Mouse (Mus musculus): ENCODE measurements around the gene Cirbp.

Cirbp gene

DNA sequence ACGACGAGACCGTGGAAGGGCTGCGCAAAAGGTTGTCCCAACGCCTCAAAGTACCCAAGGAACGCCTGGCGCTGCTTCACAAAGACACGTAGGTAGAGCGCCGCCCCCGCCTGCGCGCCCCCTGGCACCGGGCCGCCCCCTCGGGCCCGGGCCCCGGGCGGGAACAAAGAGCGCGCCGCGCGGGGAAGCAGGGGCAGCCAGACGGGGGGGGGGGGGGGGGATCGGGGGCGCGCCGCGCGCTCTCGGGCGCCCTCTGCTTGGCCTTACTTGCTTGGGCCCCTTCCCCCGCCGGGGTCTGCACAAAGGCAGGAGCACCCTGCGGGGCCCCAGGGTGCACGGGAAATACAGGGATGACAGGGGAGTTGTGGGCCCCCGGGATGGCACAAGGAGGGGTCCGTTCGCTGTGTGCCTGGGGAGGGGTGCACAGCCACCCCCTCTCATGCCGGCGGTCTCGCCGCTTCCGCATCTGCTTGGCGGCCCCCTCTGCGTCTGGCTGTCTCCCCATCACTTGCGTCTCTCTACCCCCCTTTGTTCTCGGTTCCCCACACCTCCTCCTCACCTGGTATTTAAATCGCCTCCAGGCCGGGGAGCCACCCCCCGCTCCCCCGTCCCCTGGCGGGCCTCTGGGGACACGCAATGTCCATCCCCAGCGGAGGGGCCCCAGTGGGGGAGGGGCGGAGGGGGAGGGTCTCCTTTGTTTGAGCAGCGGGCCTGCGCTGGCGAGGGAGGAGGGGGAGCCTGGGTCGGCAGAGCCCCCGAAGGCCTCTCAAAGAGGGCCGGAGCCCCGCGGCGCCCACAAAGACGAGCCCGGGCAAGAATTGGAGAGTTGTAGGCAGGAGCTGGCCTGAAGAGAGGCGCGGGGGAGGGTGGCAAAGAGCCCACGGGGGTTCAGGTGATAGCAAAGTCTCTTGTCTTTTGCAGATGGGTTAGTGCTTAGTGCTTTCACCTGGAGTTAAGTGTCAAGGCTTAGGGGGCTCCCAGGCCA is 15.3 kb upstream of the Cirbp start:
- DNase-seq = peak; percentile 75 to 80

DNA sequence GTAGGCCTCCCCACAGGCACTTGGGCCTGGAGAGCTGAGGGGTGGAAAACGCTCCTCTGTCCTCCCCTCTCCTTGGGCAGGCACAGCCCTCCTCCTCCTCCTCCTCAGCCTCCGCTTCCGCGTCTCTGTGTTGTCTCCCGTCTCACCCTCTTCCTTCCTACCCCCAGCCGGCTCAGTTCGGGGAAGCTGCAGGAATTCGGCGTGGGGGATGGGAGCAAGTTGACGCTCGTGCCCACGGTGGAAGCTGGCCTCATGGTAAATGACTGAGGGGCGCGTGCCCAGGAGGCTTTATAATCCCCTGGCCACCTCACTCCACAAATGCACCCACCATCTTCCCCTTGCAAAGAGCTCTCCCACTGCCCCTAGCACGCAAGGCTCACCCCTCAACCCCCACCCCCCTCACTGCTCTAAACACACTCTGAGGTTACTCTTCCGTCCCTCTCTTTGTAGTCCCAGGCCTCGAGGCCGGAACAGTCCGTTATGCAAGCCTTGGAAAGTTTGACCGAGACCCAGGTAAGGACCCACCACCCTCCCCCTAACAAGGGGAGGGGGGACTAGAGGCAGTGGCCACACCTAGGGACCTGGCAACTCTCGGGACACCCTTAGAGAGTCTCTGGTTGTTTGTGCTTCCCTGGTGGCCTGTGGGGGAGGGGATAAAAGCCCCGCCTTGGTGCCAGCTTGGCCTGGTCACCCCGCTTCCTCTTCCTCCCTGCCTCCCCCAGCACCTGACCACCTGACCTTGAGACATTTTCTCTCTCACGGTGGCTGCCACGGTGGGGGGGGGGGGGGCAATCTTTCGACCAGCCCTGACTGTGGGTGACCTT is 14.4 kb upstream of the Cirbp start:
- DNase-seq = peak; percentile 68 to 77

DNA sequence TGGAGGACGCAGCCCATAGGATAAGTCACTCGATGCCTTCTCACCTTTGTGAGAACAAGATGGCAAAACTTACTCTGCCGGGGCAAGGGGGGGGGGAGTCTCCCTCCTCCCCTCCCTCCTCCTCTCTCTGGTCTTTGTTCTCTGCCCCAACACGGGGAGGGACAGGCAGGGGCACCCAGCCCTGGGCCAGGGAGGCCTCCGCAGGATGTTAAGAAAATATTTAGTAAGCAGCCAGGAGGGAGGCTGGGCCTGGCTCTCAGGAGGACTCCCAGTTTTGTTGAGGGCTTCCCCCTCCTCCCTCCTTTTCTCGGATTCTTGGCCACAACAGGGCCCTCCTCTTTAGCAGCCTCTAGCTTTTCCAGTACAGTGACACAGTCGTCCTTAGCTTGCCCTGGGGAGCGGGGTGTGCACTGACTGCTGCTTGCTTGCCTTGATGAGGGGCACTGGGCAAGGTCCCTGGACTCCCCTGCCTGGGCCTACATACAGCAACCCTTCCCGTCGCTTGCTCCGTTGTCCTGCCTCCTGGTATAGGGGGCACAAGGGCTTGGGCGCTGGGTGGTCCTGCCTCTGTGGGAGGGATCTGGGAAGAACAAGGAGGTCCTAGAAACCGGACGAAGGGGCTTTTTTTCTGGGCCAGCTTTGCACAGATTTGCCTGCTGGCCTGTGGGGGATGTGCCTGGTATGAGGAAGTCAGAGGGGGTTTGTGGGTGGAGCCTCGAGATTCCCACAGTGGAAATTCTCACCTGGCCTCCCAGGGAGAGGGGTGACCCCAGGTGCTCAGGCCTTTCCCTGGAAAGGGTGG is 13.5 kb upstream of the Cirbp start:
- DNase-seq = peak in 1 of 2 experiments; percentile 49

DNA sequence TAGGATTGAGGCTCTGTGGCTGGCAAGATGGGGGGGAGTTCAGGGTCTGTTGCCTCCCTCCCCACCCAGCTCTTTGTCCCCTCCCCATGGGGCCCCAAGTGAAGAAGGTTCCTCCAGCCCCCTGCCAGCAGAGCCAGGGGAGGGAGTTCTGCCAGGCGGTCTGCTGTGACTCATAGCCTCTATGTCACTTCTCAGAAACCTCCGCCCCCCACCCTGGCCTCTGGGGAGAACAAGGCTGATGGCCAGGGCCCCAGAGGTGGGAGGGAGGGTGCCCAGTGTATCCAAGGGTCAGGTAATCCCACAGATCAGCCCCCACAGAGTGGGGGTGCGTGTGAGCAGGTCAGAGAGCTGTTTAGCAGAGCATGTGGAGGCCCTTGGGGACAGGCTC is 12.9 kb upstream of the Cirbp start:
- DNase-seq = peak in 1 of 2 experiments; percentile 60

DNA sequence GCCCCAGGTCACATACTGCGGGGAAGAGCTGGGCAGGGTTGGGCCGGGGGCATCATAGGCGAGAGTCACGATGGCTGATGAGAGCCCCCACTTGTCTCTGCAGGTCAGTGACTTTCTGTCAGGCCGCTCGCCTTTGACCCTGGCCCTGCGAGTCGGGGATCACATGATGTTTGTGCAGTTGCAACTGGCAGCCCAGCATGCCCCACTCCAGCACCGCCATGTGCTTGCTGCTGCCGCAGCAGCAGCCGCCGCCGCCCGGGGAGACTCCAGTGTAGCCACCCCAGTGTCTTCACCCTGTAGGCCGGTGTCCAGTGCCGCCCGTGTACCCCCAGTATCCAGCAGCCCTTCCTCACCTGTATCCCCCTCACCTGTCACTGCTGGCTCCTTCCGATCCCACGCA is 12.1 kb upstream of the Cirbp start:
- DNase-seq = no peak

DNA sequence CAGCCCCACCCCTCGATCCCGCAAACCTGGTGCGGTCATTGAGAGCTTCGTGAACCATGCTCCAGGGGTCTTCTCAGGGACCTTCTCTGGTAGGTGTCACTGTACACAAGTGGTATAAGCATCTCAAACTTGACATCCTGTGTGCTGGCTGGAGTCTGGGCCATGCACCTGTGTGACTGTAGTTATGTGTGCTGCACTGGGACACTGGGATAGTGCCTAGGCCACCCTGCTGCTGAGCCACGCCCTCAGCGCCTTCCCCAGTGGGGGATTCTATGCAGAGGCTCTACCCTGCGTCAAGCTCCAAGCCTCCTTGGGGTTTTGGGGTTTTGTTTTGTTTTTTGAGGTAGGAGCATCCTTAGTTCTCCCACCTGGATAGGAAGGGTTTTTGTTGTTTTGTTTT is 11.4 kb upstream of the Cirbp start:
- DNase-seq = no peak

DNA sequence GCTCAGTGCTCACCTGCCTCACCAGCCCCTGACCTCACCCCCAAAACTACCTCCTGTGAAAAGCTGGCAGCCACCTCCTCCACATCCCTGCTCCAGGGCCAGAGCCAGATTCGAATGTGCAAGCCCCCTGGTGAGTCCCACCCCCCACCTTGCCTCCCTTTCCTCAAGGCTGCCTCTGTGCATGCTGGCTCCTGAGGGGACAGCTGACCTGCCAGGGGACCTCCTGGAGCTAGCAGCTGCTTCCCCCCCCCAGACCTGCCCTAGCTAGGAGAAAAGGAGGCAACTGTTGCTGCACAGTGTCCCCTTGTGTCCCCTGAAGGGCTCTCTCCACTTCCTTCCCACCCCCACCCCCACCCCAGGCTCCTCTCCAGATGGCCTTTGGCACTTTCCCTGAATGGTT is 10.5 kb upstream of the Cirbp start:
- peak in 1 of 2 experiments; percentile 40 for DNase-seq

DNA sequence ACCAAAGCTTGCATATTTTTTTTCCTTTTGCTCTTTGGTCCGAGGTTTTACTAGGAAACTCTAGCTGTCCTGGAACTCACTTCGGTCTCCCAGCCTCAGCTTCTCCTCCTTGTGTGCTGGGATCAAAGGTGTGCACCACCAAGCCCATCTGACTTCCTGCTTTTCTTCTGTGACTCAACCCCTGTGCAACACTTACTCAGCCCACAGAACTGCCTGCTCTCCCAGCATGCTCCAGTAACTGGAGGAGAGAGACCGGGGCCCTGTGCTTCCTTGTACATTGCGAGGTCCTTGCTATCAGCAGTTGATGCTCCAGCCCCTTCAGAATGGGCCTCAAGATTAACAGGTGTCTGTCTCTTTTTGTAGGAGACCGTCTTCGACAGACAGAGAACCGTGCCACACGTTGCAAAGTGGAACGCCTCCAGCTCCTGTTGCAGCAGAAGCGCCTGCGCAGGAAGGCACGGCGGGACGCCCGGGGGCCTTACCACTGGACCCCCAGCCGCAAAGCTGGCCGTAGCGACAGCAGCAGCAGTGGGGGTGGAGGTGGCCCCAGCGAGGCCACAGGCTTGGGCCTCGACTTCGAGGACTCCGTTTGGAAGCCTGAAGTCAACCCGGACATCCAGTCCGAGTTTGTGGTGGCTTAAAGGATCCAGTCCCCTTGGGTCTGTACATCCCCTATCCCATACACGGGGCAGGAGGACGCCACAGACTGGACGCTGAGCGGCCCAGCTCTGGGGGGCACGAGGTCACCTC is 9.6 kb upstream of the Cirbp start:
- no peak for DNase-seq

DNA sequence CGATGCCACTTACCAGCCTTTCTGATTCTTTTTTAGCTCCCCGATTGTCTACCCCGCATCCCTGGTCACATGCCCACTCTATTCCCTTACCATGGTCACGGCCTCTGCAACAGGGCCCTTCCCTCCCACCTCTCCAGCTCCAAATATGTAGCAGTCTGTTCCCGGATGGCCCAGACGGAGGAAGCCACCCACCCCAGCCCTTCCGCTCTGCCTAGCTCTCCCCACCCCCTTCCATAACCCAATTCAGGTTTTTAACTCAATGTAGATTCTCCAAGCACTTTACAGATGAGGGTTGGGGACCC is 9.1 kb upstream of the Cirbp start:
- DNase-seq = no peak

DNA sequence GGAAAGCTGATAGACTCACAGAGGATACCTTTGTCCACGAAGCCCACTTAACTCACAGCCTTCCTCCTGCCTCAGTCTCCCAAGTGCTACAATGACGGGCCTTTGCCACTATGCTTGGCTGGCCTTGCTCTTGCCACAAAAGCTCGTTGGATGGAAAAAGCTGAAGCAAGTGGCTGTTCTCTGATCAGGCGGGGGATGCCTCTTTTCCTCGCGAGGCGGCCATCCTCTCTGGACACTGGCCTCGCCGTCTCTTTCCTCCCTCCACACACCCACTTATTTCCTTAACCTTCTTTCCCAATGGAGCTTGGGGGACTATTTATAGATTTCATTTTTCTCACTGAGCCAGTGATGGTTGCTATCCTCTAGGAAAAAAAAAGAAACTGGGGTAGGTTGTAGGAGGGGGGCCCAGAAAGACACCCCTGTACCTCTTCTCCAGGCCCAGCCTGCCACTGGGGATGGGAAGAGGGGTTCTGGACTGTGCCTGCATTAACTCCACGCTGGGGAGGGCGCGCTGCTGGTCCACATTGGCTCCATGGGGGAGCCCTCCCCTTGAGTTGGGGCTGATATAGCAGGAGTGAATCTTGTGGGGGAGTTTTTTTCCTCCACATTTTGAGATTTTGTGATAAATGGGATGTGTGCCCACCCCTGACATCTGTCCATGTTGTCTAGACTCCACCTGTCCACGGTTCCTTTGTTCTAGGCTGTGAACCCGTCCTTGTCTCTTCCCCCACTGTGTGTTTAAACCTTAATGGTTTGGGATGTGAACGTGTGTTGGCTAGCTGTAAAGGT is 8.4 kb upstream of the Cirbp start:
- no peak for DNase-seq

DNA sequence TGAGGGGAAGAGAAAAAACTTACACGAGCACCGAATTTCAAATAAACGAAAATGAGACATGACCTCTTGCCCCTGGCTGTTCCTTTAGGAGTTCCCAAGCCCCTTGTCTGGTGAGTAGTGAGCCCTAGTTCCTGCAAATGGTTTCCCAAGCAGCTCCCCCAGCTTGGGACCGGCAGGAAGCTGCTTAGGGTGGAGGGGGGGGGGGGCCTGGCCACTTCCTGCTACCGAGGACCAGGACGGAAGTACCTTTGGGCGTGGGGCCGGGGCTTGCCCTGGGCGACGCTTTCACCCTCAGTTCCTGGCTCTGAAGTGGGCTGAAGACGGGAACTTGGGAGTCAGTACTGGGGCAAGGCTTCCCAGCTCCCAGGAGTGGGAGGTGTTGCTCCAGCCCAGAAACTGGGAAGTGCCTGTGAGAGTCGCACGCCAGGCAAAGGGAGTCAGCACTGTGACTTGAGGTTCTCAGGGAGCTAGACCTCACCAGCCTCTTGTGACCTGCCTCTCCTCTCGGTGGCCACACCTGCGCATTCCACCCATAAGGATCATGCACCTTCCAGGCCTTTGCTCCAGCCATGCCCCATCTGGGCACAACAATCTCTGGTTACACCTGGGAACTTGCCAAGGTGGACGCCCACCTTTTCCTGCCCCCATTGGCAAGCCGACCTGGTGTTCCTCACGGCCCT is 7.3 kb upstream of the Cirbp start:
- peak in 1 of 2 experiments; percentile 51 for DNase-seq

DNA sequence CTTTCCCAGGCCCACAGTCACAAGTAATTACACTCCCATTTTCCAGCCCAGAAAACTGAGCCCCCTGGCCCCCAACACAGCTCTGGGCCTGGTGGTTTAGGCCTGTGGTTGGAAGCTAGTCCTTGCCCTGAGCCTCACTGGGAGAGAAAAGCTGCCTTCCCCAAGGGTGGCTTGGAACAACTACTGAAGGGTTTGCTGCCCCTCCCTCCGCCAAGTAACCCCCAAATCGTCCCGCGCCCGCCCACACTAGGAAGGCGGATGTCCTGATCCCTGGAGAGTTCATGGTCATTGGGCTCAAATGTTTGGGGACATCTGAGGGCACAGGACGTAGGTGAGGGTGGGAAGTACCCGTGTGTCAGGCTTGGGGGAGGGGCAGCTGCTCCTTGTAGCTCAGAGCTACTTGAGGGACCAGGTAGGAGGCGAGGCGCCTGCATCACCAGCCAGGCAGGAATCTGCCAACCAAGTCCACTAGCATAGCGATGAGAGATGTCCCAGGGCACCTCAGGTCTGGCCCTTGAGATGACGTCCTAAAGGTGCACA is 6.7 kb upstream of the Cirbp start:
- peak in 1 of 2 experiments; percentile 72 for DNase-seq

DNA sequence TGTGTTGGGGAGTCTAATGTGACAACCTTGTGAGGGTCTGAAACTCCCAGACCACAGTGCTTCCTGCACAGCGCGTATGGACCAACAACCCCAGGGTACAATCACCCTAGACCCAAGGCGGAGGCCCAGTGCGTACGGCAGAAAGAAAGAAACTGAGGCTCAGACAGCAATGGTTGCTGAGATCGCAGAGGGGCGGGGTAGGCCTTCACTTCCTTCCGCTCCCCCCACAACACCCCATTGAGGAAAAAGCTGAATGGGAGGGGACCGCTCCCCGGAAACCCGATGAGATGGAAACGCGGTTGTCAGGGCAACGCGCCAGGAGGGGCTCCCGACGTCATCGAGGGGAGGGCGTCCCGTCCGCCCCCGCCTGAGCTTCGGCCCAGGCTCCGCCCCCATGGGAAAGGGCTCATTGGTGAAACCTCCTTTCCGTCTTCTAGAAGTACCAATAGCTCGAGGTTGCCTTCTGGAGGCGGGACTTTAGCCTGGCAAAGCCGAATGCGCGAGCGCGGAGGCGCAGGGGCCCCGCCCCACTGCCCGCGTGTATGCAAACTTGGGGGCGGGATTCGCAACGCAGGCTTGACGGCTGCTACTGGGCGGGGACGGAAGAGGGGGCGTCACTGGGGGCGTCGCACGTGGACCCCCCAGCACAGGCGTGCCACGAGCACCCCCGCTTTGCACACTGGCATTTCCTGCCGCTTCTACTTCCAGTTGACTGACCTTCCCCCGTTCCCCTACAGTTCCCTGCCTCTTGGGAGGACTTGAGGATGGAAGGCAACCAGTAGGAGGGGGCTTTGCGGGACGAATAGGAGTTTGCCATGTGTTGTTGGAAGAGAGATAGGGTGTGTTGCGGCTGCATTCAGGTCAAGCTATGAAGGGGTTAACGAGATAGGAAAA is 6.0 kb upstream of the Cirbp start:
- DNase-seq = peak; percentile 97 to 99

DNA sequence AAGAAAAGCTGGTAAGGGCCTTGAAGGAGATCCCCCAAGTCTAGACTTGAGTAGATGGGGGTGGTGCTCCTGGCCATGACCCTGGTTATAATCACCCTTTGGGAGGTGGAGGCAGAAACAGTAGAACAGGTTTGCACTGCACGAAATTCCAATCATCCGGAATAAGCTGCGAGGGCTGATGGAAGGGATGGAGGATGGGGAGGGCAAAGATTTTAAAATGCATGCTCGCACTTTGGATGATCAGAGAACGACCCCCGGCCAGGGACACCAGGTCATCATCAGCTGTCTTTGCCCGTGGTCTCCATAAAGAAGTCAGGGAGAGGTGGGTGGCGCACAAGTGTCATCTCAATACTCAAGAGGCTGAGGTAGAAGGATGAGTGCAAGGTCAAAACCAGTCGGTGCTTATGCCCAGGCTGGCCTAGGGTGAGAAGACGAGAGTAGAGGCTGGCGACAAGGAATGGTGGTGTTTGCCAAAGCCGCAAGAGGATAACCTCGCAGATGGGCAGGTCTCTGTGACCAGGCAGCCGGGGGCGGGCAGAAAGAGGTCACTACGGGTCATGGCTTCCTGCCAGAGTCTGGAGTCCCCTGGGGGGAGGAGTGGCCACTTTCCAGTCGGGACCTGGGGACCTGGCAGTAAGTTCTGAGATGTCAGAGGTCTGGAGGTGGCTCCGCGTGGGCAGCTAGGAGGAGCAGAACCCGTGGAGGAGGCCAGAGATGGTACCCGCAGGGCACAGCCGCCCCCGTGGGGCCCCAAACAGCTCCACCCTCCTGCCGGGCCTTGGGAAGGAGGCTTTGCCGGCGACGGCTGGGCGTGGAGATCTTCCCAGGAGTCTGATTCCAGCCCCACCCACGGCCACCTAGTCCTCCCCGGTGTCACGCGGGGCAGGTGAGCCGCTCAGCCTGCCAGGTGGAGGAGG is 5.1 kb upstream of the Cirbp start:
- peak; percentile 75 to 80 for DNase-seq

DNA sequence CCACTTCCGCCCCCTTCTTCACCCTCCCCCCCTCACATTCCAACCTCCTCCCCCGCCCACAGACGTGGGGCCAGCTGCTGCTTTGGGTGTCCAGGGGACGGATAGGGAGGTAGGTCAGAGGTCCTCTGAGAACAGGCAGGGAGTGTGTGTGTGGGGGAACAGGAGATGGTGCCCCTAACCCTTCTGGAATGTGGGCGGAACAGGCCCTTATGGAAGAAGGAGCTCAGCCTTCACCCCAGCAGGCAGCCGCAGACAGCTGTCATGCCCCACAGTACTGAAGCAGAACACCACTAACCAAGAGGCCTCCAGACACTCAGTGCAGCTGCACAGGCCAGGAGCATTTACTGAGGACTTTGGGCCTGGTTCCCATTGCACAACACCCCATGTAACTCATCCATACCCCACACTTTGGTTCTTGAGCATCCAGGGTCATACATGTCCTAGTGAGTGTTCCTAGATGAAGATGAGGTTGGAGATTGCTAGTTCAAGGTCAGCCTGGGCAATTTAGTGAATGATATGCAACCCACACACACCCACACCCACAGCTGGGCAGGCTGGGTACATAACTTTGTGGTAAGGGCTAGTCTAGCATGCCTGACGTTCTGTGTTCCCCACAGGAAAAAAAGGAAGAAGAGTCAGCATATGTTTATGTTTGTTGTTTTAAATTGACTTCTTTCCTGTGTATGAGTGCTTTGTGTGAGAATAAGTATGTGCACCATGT is 4.1 kb upstream of the Cirbp start:
- no peak for DNase-seq

DNA sequence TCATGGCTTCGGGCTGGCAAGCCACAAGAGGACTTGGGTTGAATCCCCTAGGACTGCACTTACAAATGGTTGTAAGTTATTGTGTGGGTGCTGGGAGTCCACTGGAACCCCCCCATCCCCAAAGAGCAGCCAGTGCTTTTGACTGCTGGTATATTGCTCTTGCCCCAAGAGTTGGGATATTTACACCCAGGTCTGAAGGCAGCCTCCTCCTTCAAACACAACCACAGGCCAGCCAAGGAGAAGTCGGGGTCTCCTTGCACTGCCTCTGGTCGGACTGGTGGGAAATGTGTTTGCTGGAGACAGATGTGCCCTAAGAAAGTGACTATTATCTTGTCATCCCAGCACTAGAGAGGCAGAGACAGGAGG is 3.6 kb upstream of the Cirbp start:
- no peak for DNase-seq

DNA sequence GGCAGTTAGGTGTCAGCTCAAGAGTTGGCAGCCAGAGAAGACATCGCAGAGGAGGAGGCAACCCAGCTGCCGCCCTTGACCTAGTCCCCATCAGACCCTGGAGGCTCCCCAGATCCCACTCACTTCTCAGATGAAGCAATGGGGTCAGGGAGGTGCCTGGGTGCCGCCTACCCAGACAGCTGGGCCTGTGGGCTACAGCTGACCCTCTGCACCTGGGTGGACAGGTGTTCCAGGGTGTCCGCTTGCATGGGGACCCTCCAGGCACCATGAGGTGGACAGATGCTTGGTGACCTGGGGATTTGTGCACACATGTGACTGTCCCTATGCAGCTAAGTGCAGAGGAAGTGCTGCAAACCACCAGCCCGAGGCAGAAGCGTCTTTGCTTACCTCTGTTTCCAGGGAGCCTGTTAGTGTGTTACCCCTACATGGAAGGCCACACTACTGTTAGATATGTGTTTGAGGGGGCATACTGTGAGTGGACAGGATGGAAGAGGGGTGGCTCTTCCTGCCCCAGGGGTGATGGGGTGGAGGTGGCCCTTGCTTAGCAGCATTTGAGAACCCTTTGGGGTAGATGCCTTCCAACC is 3.0 kb upstream of the Cirbp start:
- peak in 1 of 2 experiments; percentile 31 for DNase-seq

All from cerebellum, postnatal 25 days (tissue).